Comparison of ENCODE assay signal across 8 mouse cellular contexts in genomic region chr17:80018976-80019541, GRCm38 (mm10). TPM values are rescaled to one million over a fixed set of nuclear protein-coding genes. Genes with fewer than 3 reads are reported as not detected.
A peak's percentile ranks its signal among the peaks of the same experiment; 100 is the strongest.
DNase-seq lines count a peak whose midpoint lies in the region; ATAC-seq and TF ChIP-seq lines count a peak whose summit lies in the region.

No protein-coding gene starts in this region.

- DNase-seq in right cerebral cortex, postnatal 10 days (ENCODE audit: low spot score in 2 of 2), result peak; percentile 36 to 50
- DNase-seq in right cerebral cortex, postnatal 25 days, result no peak
- DNase-seq in liver, adult 2 months (ENCODE audit: extremely low read depth, low read depth, low spot score), result peak; percentile 63
- no peak for DNase-seq in frontal cortex, postnatal 25 days (ENCODE audit: low spot score in 2 of 2)
- no peak for DNase-seq in cerebellum, adult 9-11 months

- ATAC-seq in embryonic facial prominence, embryonic 12.5 days (ENCODE audit: insufficient number of reproducible peaks, insufficient read depth, low FRiP score, low TSS enrichment), result peak; percentile 50; the same call in 1 of the 2 replicates
- 0 out of 2 replicates have a peak, but pooled peaks have one; percentile 46 for ATAC-seq in hindbrain, embryonic 13.5 days (ENCODE audit: low FRiP score)
- no peak for ATAC-seq in neural tube, embryonic 12.5 days (ENCODE audit: low FRiP score, low read depth)

- no peak overlapping the region for H3K9ac ChIP-seq in embryonic facial prominence, embryonic 12.5 days
- no peak overlapping the region for H3K9ac ChIP-seq in hindbrain, embryonic 13.5 days
- H3K9ac ChIP-seq in liver, adult 2 months (ENCODE audit: low read depth, low read length), result peak overlapping the region; percentile 37; the same call in 1 of the 2 replicates
- H3K9ac ChIP-seq in neural tube, embryonic 12.5 days, result no peak overlapping the region

- 9% methylated on average over 22 of the region's 22 CpGs for whole genome bisulfite sequencing in embryonic facial prominence, embryonic 12.5 days
- WGBS in hindbrain, embryonic 13.5 days, result 11% methylated on average over 22 of the region's 22 CpGs
- 16% methylated on average over 22 of the region's 22 CpGs for WGBS in liver, adult 2 months
- 11% methylated on average over 22 of the region's 22 CpGs for WGBS in neural tube, embryonic 12.5 days

- TF ChIP-seq CTCF in liver, adult 2 months (IDR thresholded peaks at IDR 0.05; ENCODE audit: low read depth, low read length), result peak; percentile 80

- no peaks in the 10 kb centered on the region for H3K79me2 ChIP-seq in liver, adult 2 months (ENCODE audit: control insufficient read depth, insufficient read depth, low read length)

- H3K9me3 ChIP-seq in embryonic facial prominence, embryonic 12.5 days, result no peaks in the 10 kb centered on the region
- H3K9me3 ChIP-seq in hindbrain, embryonic 13.5 days, result no peaks in the 10 kb centered on the region
- no peaks in the 10 kb centered on the region for H3K9me3 ChIP-seq in neural tube, embryonic 12.5 days

- no peak overlapping the region for H3K4me3 ChIP-seq in embryonic facial prominence, embryonic 12.5 days
- H3K4me3 ChIP-seq in hindbrain, embryonic 13.5 days, result no peak overlapping the region
- peak overlapping the region; percentile 23; the same call in 1 of the 2 replicates for H3K4me3 ChIP-seq in liver, adult 2 months (ENCODE audit: insufficient read depth, low read depth, low read length)
- no peak overlapping the region for H3K4me3 ChIP-seq in neural tube, embryonic 12.5 days

- no peaks in the 10 kb centered on the region for H3K27me3 ChIP-seq in embryonic facial prominence, embryonic 12.5 days
- no peaks in the 10 kb centered on the region for H3K27me3 ChIP-seq in hindbrain, embryonic 13.5 days
- H3K27me3 ChIP-seq in liver, adult 2 months (ENCODE audit: control insufficient read depth, insufficient read depth, low read length), result no peaks in the 10 kb centered on the region
- H3K27me3 ChIP-seq in neural tube, embryonic 12.5 days (replicated peaks), result no peaks in the 10 kb centered on the region

- TF ChIP-seq POLR2A in liver, adult 2 months (IDR thresholded peaks at IDR 0.05; ENCODE audit: extremely low read depth, insufficient read depth, low read length), result no peak

- no peak overlapping the region for H3K27ac ChIP-seq in embryonic facial prominence, embryonic 12.5 days
- H3K27ac ChIP-seq in hindbrain, embryonic 13.5 days, result no peak overlapping the region
- H3K27ac ChIP-seq in liver, adult 2 months (replicated peaks; ENCODE audit: insufficient read depth, low read depth, low read length), result no peak overlapping the region
- H3K27ac ChIP-seq in neural tube, embryonic 12.5 days, result no peak overlapping the region

- H3K36me3 ChIP-seq in embryonic facial prominence, embryonic 12.5 days, result no peaks in the 10 kb centered on the region
- no peaks in the 10 kb centered on the region for H3K36me3 ChIP-seq in hindbrain, embryonic 13.5 days
- H3K36me3 ChIP-seq in liver, adult 2 months (ENCODE audit: control insufficient read depth, insufficient read depth, low read length), result no peaks in the 10 kb centered on the region
- H3K36me3 ChIP-seq in neural tube, embryonic 12.5 days, result no peaks in the 10 kb centered on the region

- H3K4me1 ChIP-seq in embryonic facial prominence, embryonic 12.5 days, result peaks cover 12% of the 10 kb centered on the region; the same call in 1 of the 2 replicates
- peaks cover 7% of the 10 kb centered on the region for H3K4me1 ChIP-seq in hindbrain, embryonic 13.5 days (replicated peaks)
- H3K4me1 ChIP-seq in liver, adult 2 months (ENCODE audit: control insufficient read depth, insufficient read depth, low read length), result peaks cover 6% of the 10 kb centered on the region; the same call in 1 of the 2 replicates
- H3K4me1 ChIP-seq in neural tube, embryonic 12.5 days, result no peaks in the 10 kb centered on the region; the same call in 1 of the 2 replicates

- peak overlapping the region; percentile 26 for H3K4me2 ChIP-seq in embryonic facial prominence, embryonic 12.5 days (replicated peaks)
- peak overlapping the region; percentile 38 for H3K4me2 ChIP-seq in hindbrain, embryonic 13.5 days
- H3K4me2 ChIP-seq in neural tube, embryonic 12.5 days (replicated peaks), result peak overlapping the region; percentile 40

RNA-seq across cellular contexts. Expression of gene Hnrnpll, which starts 43.1 kb away (rescaled TPM):
- polyA plus RNA-seq in embryonic facial prominence, embryonic 12.5 days (2016; fragmentation: Nextera tagmentation; extraction: Ambion mirVana), result 107 and 109 TPM in 2 replicates
- 60.4 and 64.1 TPM in 2 replicates for polyA plus RNA-seq in hindbrain, embryonic 13.5 days (2015; fragmentation: Nextera tagmentation; extraction: Ambion mirVana)
- total RNA-seq in liver, adult 2 months (2014; rRNA removed), result 26.1 and 27.2 TPM in 2 replicates
- polyA plus RNA-seq in liver, adult 2 months (2012; rRNA removed), result 7.7 and 7.9 TPM in 2 replicates
- 120 and 128 TPM in 2 replicates for polyA plus RNA-seq in neural tube, embryonic 12.5 days (2016; fragmentation: Nextera tagmentation; extraction: Ambion mirVana)

Comparison
In these comparisons a context has a peak if more than half of its experiments do, and no peak if none do; other contexts are left out.
1. DNase-seq: peak in right cerebral cortex, postnatal 10 days (2 of 2) and liver, adult 2 months (single experiment); none in right cerebral cortex, postnatal 25 days (single experiment), frontal cortex, postnatal 25 days (0 of 2) and cerebellum, adult 9-11 months (single experiment).
2. Peak in every context shown above with its lines, with median percentiles within 50 percentile points of each other: H3K4me2 ChIP-seq.